Mouse (Mus musculus): ENCODE measurements around the gene Slc38a10.

The Slc38a10 gene

GRCm38 (mm10) chr11:120055953-120056732 lies 95.0 kb downstream of the Slc38a10 start:
- DNase-seq (ENCODE audit: low spot score in 2 of 2) = no peak
